Mouse (Mus musculus): ENCODE results near the gene Mgat5. TPM values are rescaled to one million over a fixed set of nuclear protein-coding genes. Genes with fewer than 3 reads are reported as not detected.

Mgat5 gene
- polyA plus RNA-seq, 1 experiment: 11.4 TPM

GRCm38 (mm10) chr1:127206020-127206641 is 1.3 kb downstream of the Mgat5 start:
- Histone ChIP-seq H3K4me1 (ENCODE audit: control insufficient read depth, insufficient read depth, insufficient read length, low read length) (peaks cover 19% of the 10 kb centered on the region; the same call in 1 of the 2 replicates), H3K27me3 (ENCODE audit: control insufficient read depth, insufficient read depth, low read length) (no peaks in the 10 kb centered on the region), H3K27ac (ENCODE audit: insufficient read depth, low read depth, low read length) (peak overlapping the region; percentile 97), H3K4me3 (ENCODE audit: low read depth, low read length) (peak overlapping the region; percentile 74), H3K36me3 (ENCODE audit: control insufficient read depth, insufficient read depth, low read length) (no peaks in the 10 kb centered on the region)
- TF ChIP-seq CTCF (IDR thresholded peaks at IDR 0.05; ENCODE audit: extremely low read depth, insufficient read length, insufficient replicate concordance, low read depth, low read length) (no peak), POLR2A (IDR thresholded peaks at IDR 0.05; ENCODE audit: low read depth, low read length) (peak; percentile 36; the same call in 1 of the 2 replicates)
- WGBS: 1% methylated on average over 39 of the region's 39 CpGs

- H3K4me1 ChIP-seq (ENCODE audit: control insufficient read depth, insufficient read depth, insufficient read length, low read length): peaks cover 22% of the 10 kb centered on the region; the same call in 1 of the 2 replicates
- H3K27ac ChIP-seq (ENCODE audit: insufficient read depth, low read depth, low read length): peak overlapping the region; percentile 97
- TF ChIP-seq CTCF (IDR thresholded peaks at IDR 0.05; ENCODE audit: extremely low read depth, insufficient read length, insufficient replicate concordance, low read depth, low read length) (no peak), POLR2A (IDR thresholded peaks at IDR 0.05; ENCODE audit: low read depth, low read length) (no peak)
- 16% methylated on average over 11 of the region's 11 CpGs for WGBS
- no peaks in the 10 kb centered on the region for H3K36me3 ChIP-seq (ENCODE audit: control insufficient read depth, insufficient read depth, low read length)
- peak overlapping the region; percentile 74 for H3K4me3 ChIP-seq (ENCODE audit: low read depth, low read length)
- no peaks in the 10 kb centered on the region for H3K27me3 ChIP-seq (ENCODE audit: control insufficient read depth, insufficient read depth, low read length)
Observed at GRCm38 (mm10) chr1:127206881-127207555, 2.2 kb downstream of the Mgat5 start.

DNA sequence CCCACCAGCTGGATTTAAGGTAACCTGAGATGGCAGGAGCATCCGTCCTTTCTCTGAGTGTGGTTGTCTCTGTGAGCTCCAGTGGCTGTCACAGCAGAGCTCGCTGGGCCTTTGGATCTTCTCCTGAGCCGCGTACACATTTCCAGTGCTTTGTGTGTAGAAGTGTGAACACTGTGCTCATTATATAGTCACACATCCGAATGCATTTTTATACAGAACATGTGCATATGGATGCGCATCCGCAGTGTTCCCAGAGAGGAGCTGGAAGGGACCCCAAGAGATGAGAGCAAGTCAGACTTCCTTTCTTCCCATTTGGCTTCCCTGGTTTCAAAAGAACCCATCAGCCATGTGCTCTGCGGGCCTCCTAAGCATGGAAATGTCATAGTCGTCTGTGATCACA is 3.4 kb downstream of the Mgat5 start:
- H3K4me3 ChIP-seq (ENCODE audit: low read depth, low read length): no peak overlapping the region
- H3K36me3 ChIP-seq (ENCODE audit: control insufficient read depth, insufficient read depth, low read length): no peaks in the 10 kb centered on the region
- no peaks in the 10 kb centered on the region for H3K27me3 ChIP-seq (ENCODE audit: control insufficient read depth, insufficient read depth, low read length)
- no peak overlapping the region for H3K27ac ChIP-seq (ENCODE audit: insufficient read depth, low read depth, low read length)
- peaks cover 29% of the 10 kb centered on the region for H3K4me1 ChIP-seq (ENCODE audit: control insufficient read depth, insufficient read depth, insufficient read length, low read length)
- no peak for TF ChIP-seq POLR2A (IDR thresholded peaks at IDR 0.05; ENCODE audit: low read depth, low read length)
- no peak for TF ChIP-seq CTCF (IDR thresholded peaks at IDR 0.05; ENCODE audit: extremely low read depth, insufficient read length, insufficient replicate concordance, low read depth, low read length)
- whole genome bisulfite sequencing: 80% methylated on average over 9 of the region's 9 CpGs

GRCm38 (mm10) chr1:127212812-127213211 is 8.0 kb downstream of the Mgat5 start:
- H3K4me1 ChIP-seq (ENCODE audit: control insufficient read depth, insufficient read depth, insufficient read length, low read length): peaks cover 57% of the 10 kb centered on the region
- WGBS: 33% methylated on average over 1 of the region's 1 CpGs
- H3K4me3 ChIP-seq (ENCODE audit: low read depth, low read length): no peak overlapping the region
- TF ChIP-seq POLR2A (IDR thresholded peaks at IDR 0.05; ENCODE audit: low read depth, low read length): no peak
- no peak for TF ChIP-seq CTCF (IDR thresholded peaks at IDR 0.05; ENCODE audit: extremely low read depth, insufficient read length, insufficient replicate concordance, low read depth, low read length)
- no peaks in the 10 kb centered on the region for H3K27me3 ChIP-seq (ENCODE audit: control insufficient read depth, insufficient read depth, low read length)
- peak overlapping the region; percentile 98 for H3K27ac ChIP-seq (ENCODE audit: insufficient read depth, low read depth, low read length)
- H3K36me3 ChIP-seq (ENCODE audit: control insufficient read depth, insufficient read depth, low read length): no peaks in the 10 kb centered on the region

DNA sequence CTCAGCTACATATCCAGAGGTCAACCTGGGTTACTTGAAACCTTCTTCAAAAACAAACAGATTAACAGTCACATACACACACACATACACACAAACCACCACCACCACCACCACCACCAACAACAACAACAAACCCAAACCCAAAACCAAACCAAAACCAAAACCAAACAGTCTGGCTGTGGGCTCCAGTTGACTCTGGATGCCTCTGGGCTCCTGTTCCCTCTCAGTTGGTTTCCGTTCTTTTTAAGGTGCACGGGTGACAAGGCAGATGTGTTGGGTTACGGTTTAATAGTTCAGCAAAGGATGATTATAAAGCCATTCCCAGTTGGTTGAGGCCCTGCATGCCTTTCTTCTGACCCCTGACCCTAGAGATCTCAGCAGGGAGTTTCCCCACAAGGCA is 8.6 kb downstream of the Mgat5 start:
- no peaks in the 10 kb centered on the region for H3K27me3 ChIP-seq (ENCODE audit: control insufficient read depth, insufficient read depth, low read length)
- H3K36me3 ChIP-seq (ENCODE audit: control insufficient read depth, insufficient read depth, low read length): no peaks in the 10 kb centered on the region
- peaks cover 61% of the 10 kb centered on the region for H3K4me1 ChIP-seq (ENCODE audit: control insufficient read depth, insufficient read depth, insufficient read length, low read length)
- TF ChIP-seq POLR2A (IDR thresholded peaks at IDR 0.05; ENCODE audit: low read depth, low read length): no peak
- TF ChIP-seq CTCF (IDR thresholded peaks at IDR 0.05; ENCODE audit: extremely low read depth, insufficient read length, insufficient replicate concordance, low read depth, low read length): no peak
- WGBS: 26% methylated on average over 3 of the region's 3 CpGs
- peak overlapping the region; percentile 98 for H3K27ac ChIP-seq (ENCODE audit: insufficient read depth, low read depth, low read length)
- H3K4me3 ChIP-seq (ENCODE audit: low read depth, low read length): no peak overlapping the region

DNA sequence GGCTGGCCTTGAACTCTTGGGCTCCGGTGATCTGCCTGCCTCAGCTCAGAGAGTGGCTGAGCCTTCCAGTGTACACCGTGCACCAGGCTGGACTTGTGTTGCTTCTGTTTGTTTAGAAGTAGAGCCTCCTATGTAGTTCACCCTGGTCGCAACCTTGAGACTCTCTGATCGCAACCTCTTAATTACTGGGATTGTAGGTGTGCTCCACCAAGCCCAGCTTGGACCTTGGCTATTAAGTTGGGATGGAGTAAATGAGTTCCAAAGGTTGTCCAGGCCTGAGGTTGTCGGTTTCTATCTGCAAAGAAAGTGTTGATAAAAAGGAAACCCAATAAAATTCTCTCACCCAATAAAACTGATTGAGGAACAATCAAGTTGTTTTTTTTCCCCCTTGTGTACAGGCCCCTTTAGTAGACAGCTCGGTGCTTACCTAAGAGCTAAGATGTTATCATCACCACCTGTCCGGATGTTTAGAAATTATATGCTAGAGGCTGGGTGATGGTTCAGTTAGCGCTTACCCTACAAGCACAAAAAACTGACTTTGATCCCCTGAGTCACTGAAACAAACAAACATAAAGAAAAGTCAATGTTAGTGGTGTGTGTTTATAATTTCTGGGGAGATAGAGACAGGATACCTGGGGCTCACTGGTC is 9.9 kb downstream of the Mgat5 start:
- Histone ChIP-seq H3K4me3 (ENCODE audit: low read depth, low read length) (peak overlapping the region; percentile 24; the same call in 1 of the 2 replicates), H3K4me1 (ENCODE audit: control insufficient read depth, insufficient read depth, insufficient read length, low read length) (peaks cover 63% of the 10 kb centered on the region), H3K27ac (ENCODE audit: insufficient read depth, low read depth, low read length) (peak overlapping the region; percentile 98), H3K36me3 (ENCODE audit: control insufficient read depth, insufficient read depth, low read length) (no peaks in the 10 kb centered on the region), H3K27me3 (ENCODE audit: control insufficient read depth, insufficient read depth, low read length) (no peaks in the 10 kb centered on the region)
- WGBS: 25% methylated on average over 8 of the region's 8 CpGs
- TF ChIP-seq POLR2A (IDR thresholded peaks at IDR 0.05; ENCODE audit: low read depth, low read length) (no peak), CTCF (IDR thresholded peaks at IDR 0.05; ENCODE audit: extremely low read depth, insufficient read length, insufficient replicate concordance, low read depth, low read length) (no peak)

- H3K27ac ChIP-seq (ENCODE audit: insufficient read depth, low read depth, low read length): peak overlapping the region; percentile 45
- peaks cover 55% of the 10 kb centered on the region for H3K4me1 ChIP-seq (ENCODE audit: control insufficient read depth, insufficient read depth, insufficient read length, low read length)
- H3K36me3 ChIP-seq (ENCODE audit: control insufficient read depth, insufficient read depth, low read length): no peaks in the 10 kb centered on the region
- no peaks in the 10 kb centered on the region for H3K27me3 ChIP-seq (ENCODE audit: control insufficient read depth, insufficient read depth, low read length)
- TF ChIP-seq CTCF (IDR thresholded peaks at IDR 0.05; ENCODE audit: extremely low read depth, insufficient read length, insufficient replicate concordance, low read depth, low read length) (no peak), POLR2A (IDR thresholded peaks at IDR 0.05; ENCODE audit: low read depth, low read length) (no peak)
- 45% methylated on average over 2 of the region's 2 CpGs for WGBS
- H3K4me3 ChIP-seq (ENCODE audit: low read depth, low read length): no peak overlapping the region
Observed at GRCm38 (mm10) chr1:127216979-127217378, 12.2 kb downstream of the Mgat5 start.

Measured in small intestine, adult 2 months (tissue).